Mouse (Mus musculus) layer of hippocampus, adult 8-10 months (tissue): Measurements from ENCODE around the gene Ubald2. TPM values are rescaled to one million over a fixed set of nuclear protein-coding genes. Genes with fewer than 3 reads are reported as not detected.
A peak's percentile ranks its signal among the peaks of the same experiment; 100 is the strongest.

Experiments used
- DNase-seq, 2 experiments: peaks; one replicate each; pipeline ENCODE4 v3.0.0; 2022; ENCODE audit warnings: low spot score in 2 of 2
- total RNA-seq, 4 experiments: library from RNA; stranded (reverse); gene quantifications; 2 replicates each; pipeline ENCODE4 v1.2.4; 2022

Ubald2 gene
- total RNA-seq, 4 experiments from 2014 or later: 28.6 to 30.4 (median 29.5) TPM

DNA sequence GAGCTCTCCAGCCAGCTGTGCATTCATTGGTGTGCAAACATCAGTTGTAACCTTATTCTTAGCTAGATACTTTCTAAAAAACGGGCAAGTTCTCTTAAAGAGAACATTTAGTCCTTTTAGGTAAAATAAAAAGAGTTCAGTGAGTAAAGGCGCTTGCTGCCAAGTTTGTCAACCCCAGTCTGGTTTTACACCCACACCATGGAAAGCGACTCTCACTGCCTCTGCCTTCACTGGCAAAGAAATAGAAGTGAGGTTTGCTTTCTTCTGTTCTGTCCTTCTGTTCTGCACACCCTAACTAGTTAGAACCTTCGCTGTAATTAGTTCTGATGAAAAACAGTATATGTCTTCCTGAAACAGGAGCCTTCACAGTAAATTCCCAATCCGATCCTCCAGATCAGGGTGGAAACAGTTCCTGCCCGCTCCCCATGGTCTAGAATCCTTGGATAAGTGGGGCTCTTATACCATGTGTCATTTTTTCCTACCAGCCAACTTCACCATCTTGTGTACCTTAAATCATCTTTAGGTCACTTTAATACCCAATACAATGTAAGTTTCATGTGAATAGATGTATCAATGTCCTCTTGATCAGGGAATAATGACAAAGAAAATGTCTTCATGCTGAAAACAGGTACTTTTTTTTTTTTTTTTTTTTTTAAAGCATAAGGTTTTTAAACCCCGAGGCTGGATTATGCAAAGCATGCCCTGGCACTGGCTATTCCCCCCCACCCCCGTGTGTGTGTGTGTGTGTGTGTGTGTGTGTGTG is 1.1 kb upstream of the Ubald2 start:
- DNase-seq: peak; percentile 62 to 72

GRCm38 (mm10) chr11:116434287-116434966 is 533 bp downstream of the Ubald2 start:
- peak in 1 of 2 experiments; percentile 42 for DNase-seq

- no peak for DNase-seq
Observed at GRCm38 (mm10) chr11:116434967-116435752, 1.3 kb downstream of the Ubald2 start.

DNA sequence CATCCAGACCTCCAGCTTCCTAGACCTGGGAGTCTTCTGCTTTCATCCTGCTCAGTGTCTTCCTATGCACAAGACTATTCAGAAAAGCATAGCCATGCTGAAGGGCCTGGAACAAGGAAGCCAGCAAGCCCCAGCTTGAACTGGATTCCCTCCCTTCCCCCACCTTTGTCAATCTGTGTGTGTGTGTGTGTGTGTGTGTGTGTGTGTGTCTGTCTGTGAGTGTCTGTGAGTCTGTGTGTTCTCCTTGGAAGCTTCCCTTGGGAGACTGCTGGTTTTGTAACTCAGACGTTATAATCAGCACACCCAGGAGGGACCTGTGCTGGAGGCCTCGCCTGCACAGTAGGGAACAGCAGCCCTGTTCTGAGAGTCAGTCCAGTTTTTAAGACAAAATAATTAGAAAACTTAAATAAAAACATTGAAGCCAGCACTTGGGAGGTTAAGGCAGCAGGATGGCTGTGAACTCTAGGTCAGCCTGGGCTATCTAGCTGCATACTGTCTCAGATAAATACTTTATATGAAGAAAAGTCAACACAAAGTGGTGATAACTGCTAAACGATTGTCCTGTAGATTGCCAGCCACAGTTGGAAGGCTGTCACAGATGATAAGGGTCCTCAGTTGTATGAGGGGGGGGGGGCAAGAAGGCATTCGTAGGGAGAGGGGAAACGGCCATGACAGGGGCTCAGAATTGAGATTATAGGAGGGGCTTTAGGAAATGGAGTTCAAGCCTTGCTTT is 2.3 kb downstream of the Ubald2 start:
- no peak for DNase-seq

- DNase-seq: no peak
Observed at GRCm38 (mm10) chr11:116436725-116437331, 2.9 kb downstream of the Ubald2 start.

- no peak for DNase-seq
Observed at GRCm38 (mm10) chr11:116437541-116437940, 3.6 kb downstream of the Ubald2 start.

GRCm38 (mm10) chr11:116439269-116440240 is 5.7 kb downstream of the Ubald2 start:
- no peak for DNase-seq

GRCm38 (mm10) chr11:116440408-116441068 is 6.6 kb downstream of the Ubald2 start:
- no peak for DNase-seq

- DNase-seq: no peak
Observed at GRCm38 (mm10) chr11:116442129-116442866, 8.4 kb downstream of the Ubald2 start.

DNA sequence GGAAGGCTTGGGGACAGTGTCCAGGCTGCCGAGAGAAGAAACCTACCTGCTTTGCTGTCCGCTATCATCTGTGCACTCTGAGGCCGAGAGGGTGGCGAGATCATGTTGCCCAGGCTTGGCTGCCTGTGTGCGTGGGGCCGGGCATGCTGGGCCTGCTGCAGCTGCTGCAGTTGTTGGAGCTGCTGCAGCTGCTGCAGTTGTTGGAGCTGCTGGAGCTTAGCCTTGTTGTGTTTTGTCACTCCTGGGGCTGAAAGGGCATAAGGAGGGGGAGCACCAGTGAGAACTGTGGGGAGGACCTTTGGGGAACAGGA is 8.9 kb downstream of the Ubald2 start:
- no peak for DNase-seq

GRCm38 (mm10) chr11:116443311-116443710 is 9.4 kb downstream of the Ubald2 start:
- DNase-seq: no peak

DNA sequence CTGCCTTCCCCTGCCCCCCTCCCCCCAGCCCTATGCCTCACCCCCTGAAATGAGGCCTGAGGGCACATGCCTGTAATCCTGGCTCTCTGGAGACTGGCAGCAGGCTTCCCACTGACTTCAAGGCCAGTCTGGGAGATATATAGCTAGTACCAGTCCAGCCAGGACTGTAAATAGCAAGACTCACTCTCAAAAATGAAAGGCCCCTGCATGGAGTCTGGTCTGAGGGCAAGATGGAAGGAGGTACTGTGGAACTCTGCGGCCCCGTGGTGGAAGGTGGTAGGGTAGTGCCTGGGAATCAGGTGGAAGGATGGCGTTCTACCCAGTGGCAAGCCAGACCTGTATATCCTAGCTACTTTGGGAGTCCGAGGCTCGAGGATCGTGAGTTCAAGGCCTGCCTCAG is 10.0 kb downstream of the Ubald2 start:
- no peak for DNase-seq

GRCm38 (mm10) chr11:116445596-116446307 is 11.9 kb downstream of the Ubald2 start:
- DNase-seq: peak; percentile 84 to 95

DNA sequence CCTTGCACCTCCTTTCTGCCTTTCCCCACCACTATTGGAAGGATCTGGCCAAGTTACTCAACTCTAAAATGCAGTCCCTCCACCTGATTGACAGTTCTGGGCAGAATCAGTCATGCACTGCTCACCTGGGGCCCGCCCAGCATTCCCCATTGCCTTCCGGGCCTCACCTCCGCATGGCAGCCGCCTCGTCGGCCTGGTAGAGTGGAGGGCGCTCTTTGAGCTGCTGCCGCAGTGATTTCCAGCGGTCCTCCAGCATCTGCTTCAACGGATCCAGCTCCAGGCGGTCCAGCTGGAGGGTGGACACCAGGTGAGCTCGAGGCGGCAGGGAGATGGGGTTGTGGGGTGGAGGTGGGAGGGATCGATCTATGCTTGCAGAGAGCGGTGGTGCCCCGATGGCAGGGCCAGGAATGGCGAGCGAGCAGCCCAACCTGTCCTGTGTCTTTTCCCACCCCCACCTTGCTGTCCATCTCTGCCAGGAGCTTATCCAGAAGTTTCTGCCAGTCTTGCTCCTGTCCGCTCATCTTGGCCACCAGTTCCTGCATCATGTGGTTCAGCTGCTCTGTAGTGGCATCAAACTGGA is 12.5 kb downstream of the Ubald2 start:
- no peak for DNase-seq

DNA sequence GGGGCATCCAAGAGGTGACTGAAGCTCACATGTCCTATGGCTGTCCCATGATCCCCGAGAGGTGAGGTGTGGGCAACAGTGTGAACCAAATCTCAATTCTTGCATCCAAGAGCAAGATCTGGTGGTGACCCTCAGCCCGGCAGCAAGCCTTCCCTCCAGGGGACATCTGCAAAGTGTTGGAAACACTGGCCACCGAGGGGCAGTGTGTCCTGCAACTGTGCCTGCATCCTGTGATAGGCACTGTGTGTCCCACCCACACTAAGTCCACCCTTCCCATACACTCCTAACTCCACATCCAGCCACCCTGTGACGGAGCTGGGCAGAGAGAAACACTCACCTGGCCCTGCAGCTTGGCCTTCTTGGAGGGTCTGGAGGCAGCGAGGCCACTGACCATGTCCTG is 13.9 kb downstream of the Ubald2 start:
- no peak for DNase-seq

- DNase-seq: no peak
Observed at GRCm38 (mm10) chr11:116449341-116449740, 15.4 kb downstream of the Ubald2 start.

DNA sequence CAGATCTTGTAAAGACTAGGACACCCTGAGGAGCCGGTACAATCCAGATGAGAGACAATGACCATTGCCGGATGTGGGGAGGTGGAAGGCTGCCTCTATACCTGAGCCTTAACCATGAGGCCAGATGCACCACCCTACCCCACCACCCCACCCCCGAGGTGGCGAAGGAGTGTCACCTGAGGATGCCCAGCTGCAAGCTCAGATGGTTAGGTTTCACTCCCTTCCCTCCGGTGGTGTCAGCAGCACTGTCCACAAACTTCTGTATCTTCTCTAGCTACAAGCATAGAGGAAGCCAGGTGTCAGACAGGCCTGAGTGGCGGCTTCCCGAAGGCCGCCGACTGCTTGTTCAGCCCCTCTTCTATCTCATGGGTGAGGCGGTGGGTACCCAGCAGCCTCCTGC is 20.0 kb downstream of the Ubald2 start:
- no peak for DNase-seq

DNA sequence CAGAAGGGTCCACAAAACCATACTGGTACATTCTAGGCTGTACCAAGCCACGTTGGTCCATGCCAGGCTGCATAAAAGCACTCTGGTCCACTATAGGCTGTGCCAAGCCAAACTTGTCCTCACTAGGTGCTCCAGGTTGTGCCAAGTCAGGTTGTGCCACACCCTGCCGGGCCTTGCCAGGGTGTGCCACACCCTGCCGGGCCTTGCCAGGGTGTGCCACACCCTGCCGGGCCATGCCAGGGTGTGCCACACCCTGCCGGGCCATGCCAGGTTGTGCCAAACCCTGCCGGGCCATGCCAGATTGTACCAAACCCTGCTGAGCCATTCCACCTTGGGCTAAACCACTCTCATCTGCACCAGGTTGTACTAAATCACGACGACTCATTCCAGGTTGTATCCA is 22.3 kb downstream of the Ubald2 start:
- no peak for DNase-seq
